Mouse (Mus musculus) forebrain, embryonic 14.5 days (tissue): ENCODE measurements at regions not wholly inside any gene's neighbourhood (a gene's known extent, or its start where the extent isn't known, plus 50 kb on each side); places are given as distances from the start of the nearest gene placed in this dataset.

Experiments
- ATAC-seq: fragments of 200-750 bp; cut with Nextera tagmentation; 2 replicates; pipeline ENCODE4 v1.8.0; 2017; ENCODE audit warnings: mild to moderate bottlenecking, moderate library complexity
- DNase-seq: peaks from one replicate; pipeline ENCODE4 v3.0.0-alpha.2; 2015; ENCODE audit warnings: low spot score
- H3K27ac ChIP-seq: fragments of 300-500 bp; sonication (generic); 2 replicates; pipeline ENCODE4 v1.5.1; 2014; ENCODE audit warnings: low read depth, mild to moderate bottlenecking, control low read depth, low read length, moderate library complexity
- H3K27me3 ChIP-seq: fragments of 300-500 bp; sonication (generic); replicated peaks from 2 replicates; pipeline ENCODE4 v1.6.1; 2014; ENCODE audit warnings: low read length, control low read depth, mixed read lengths; ENCODE audit not compliant: control insufficient read depth, insufficient read depth
- H3K36me3 ChIP-seq: fragments of 300-500 bp; sonication (generic); 2 replicates; pipeline ENCODE4 v1.6.1; 2014; ENCODE audit warnings: low read length, control low read depth; ENCODE audit not compliant: control insufficient read depth, insufficient read depth
- H3K4me1 ChIP-seq: fragments of 300-500 bp; sonication (generic); 2 replicates; pipeline ENCODE4 v1.6.1; 2014; ENCODE audit warnings: antibody characterized with exemption, low read length, control low read depth; ENCODE audit not compliant: control insufficient read depth, insufficient read depth
- H3K4me2 ChIP-seq: fragments of 300-500 bp; sonication (generic); 2 replicates; pipeline ENCODE4 v1.6.1; 2014; ENCODE audit warnings: mild to moderate bottlenecking, control low read depth, low read length
- H3K4me3 ChIP-seq: fragments of 300-500 bp; sonication (generic); 2 replicates; pipeline ENCODE4 v1.5.1; 2014; ENCODE audit warnings: low read depth, low read length, control low read depth
- H3K9ac ChIP-seq: fragments of 300-500 bp; sonication (generic); 2 replicates; pipeline ENCODE4 v1.6.1; 2014; ENCODE audit warnings: mild to moderate bottlenecking, low read length, control low read depth, moderate library complexity
- H3K9me3 ChIP-seq: fragments of 300-500 bp; sonication (generic); replicated peaks from 2 replicates; pipeline ENCODE4 v1.6.1; 2016; ENCODE audit warnings: low read length, control low read depth, mixed read lengths; ENCODE audit not compliant: control insufficient read depth
- WGBS: fragments of 180-500 bp; shearing (Covaris S2); extraction: QIAGEN DNeasy Blood & Tissue Kit; methylation state at CpG from one replicate; pipeline ENCODE4 v1.1.7; 2014; 5-methylcytosine and 5-hydroxymethylcytosine counted together

DNA sequence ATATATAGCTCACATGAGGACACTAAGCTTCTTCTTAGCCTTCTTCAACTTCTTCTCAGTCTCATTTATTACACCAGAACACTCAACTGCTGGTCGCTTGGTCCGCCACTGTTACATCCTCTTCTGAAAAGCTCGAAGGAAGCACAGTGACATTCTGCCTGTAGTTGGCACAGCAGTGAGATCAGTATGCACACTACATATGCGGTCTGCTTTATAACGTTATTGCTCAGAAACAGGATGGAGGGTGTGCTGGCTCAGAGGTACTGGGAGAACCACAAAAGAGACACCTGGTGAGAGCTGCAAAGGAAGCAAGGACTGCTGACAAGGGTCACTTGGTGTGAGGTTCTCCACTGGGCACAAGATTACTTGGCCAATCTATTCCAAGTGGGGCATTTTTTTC lies 179.5 kb downstream of the Ets1 start:
- H3K4me1 ChIP-seq, result no peaks in the 10 kb centered on the region
- no peak overlapping the region for H3K27ac ChIP-seq
- no peak overlapping the region for H3K4me3 ChIP-seq
- H3K4me2 ChIP-seq, result no peak overlapping the region
- H3K9me3 ChIP-seq, result no peaks in the 10 kb centered on the region
- DNase-seq (no peak), ATAC-seq (no peak)
- H3K36me3 ChIP-seq, result no peaks in the 10 kb centered on the region
- WGBS, result 87% methylated on average over 5 of the region's 5 CpGs
- no peaks in the 10 kb centered on the region for H3K27me3 ChIP-seq
- H3K9ac ChIP-seq, result no peak overlapping the region

DNA sequence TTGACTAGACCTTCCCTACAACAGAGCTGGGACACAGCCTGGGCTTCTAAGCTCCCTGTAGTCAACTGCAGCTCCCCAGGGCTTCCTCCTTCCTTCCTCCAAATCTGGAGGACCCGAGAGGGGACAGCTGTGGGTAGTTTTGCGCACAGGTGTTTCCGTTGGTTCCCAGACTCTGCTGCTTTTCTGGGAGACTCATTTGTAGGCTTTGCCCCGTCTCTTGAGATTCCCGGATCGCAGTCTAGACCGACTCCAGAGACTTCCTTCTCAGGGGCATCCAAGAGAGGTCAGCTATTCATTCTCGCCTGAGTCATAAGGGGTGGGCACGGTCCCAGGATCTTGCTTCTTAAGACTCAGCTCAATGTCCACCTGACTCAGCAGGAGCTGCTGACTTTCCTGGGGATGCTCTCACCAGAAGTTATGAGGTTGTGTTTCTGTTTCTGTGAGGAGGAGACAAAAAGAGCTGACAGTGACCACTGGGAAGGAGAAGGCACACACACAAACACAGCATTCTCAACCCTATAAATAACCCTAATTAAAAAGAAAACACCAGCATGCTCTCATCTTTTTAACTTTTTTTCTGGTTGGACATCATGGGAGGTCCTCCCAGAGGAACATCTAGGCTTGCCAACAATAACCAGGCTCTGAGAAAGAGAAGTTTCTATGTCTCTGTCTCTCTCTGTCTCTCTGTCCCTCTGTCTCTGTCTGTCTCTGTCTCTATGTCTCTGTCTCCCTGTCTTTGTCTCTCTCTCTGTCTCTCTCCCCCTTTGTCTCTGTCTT lies 180.8 kb downstream of the Ets1 start:
- no peak for ATAC-seq
- WGBS, result 86% methylated on average over 9 of the region's 9 CpGs

DNA sequence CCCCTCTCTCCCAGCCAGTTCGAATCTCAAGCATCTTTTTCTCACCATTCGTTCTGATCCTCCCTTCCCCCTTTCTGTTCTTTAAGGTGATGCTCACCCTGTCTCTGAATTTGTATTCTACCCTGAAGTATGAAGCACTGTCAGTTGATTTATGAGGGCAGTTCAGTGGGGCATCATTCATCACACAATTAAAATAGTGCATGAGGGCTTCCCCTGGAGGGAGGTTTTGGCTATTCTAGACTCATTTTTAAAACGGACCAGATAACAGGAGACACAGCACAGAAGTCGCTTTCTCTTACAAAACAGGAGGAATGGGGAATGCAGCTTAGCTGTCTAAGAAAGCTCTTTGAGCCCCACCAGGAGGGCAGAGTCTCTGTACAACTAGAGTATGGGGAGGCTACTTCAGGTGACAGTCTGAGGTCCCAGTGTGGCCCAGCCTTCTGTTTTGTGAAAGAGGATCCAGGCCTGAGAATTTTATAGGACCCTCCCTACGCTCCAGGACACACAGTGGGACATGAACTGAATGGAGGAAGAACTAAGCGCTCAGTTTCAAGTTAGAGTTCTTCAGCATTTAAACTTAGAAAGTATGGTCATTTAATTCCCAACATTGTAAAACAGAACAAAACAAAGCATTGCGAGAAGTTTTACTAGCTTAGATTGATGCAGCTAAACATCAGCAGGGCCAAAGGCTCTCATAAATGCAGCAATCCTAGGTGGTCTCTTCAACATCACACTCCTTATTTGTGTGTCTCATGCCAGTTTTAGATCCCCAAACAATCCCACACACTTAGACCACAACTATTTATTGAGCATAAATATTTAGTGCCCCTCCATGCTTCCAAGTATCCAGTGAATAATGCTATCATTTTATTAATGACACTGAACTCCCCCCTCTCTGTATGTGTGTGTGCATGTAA lies 181.7 kb downstream of the Ets1 start:
- no peak overlapping the region for H3K9ac ChIP-seq
- ATAC-seq (no peak), DNase-seq (no peak)
- 70% methylated on average over 7 of the region's 7 CpGs for WGBS
- H3K27ac ChIP-seq, result no peak overlapping the region
- no peaks in the 10 kb centered on the region for H3K4me1 ChIP-seq
- no peaks in the 10 kb centered on the region for H3K9me3 ChIP-seq
- no peak overlapping the region for H3K4me2 ChIP-seq
- no peak overlapping the region for H3K4me3 ChIP-seq
- H3K27me3 ChIP-seq, result no peaks in the 10 kb centered on the region
- no peaks in the 10 kb centered on the region for H3K36me3 ChIP-seq

More for the DNA sequence above, 180.8 kb downstream of the Ets1 start:
- Histone ChIP-seq H3K4me3 (no peak overlapping the region), H3K36me3 (no peaks in the 10 kb centered on the region), H3K27ac (no peak overlapping the region), H3K27me3 (no peaks in the 10 kb centered on the region), H3K9ac (no peak overlapping the region), H3K9me3 (no peaks in the 10 kb centered on the region), H3K4me1 (no peaks in the 10 kb centered on the region), H3K4me2 (no peak overlapping the region)
- DNase-seq, result no peak

DNA sequence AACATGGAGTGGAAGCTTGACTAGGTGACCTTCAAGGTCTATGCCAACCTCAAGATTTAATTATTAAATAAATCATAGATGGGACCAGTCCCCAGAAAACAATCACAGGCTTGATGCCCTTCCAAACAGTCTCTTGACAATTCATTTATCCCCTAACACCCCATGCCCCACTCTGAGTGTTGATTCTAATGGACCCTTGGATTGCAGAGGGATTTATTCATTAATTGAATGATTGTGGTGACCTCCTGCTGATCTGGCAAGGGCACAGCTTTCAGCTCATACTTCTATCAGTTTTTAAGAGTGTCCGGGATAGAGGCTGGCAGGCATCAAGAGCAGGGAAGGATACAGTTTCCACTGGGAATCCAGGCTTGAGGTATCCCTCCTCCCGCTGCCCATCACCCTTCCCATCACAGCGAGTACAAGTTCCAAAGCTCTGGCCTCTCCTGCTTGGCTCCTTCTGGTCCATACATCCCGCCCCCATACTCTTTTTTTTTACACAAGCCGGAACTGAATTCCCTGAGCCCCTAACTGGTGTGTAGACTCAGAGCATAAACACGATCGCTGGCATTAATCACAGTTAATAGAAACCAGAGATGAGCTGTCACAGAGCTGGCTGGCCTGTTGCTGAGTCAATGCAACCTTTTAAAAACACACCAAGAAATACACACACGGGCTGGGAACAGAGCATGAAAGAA lies 187.6 kb downstream of the Ets1 start:
- no peak overlapping the region for H3K4me2 ChIP-seq
- H3K9ac ChIP-seq, result no peak overlapping the region
- peaks cover 2% of the 10 kb centered on the region; the same call in 1 of the 2 replicates for H3K4me1 ChIP-seq
- DNase-seq (peak; percentile 35), ATAC-seq (no peak)
- no peak overlapping the region for H3K4me3 ChIP-seq
- WGBS, result 34% methylated on average over 8 of the region's 8 CpGs
- H3K36me3 ChIP-seq, result no peaks in the 10 kb centered on the region
- H3K27ac ChIP-seq, result no peak overlapping the region
- H3K9me3 ChIP-seq, result no peaks in the 10 kb centered on the region
- H3K27me3 ChIP-seq, result no peaks in the 10 kb centered on the region

DNA sequence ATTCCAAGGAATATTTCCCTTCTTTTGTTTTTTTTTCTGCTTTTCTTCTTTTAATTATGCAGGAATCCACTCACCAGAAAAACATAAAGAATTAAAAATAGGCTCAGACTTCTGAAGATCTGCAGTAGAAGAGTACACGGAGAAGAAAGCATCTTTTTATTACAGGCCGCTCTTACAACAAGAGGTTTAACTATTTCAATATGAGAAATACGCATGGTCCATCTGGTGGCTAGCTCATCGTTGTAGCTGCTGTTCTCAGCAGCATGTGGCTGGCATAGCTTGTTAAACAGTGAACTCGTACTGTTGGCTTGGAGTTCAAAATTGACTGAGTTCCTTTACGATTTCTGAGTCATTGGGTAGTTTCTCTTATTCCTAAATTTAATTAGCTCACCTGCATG lies 188.1 kb downstream of the Ets1 start:
- peak; percentile 16 for DNase-seq
- Histone ChIP-seq H3K9me3 (no peaks in the 10 kb centered on the region), H3K4me3 (no peak overlapping the region), H3K27me3 (no peaks in the 10 kb centered on the region), H3K4me1 (peaks cover 2% of the 10 kb centered on the region; the same call in 1 of the 2 replicates), H3K27ac (no peak overlapping the region), H3K4me2 (no peak overlapping the region), H3K36me3 (no peaks in the 10 kb centered on the region), H3K9ac (no peak overlapping the region)
- WGBS, result 45% methylated on average over 6 of the region's 6 CpGs
- no peak for ATAC-seq

DNA sequence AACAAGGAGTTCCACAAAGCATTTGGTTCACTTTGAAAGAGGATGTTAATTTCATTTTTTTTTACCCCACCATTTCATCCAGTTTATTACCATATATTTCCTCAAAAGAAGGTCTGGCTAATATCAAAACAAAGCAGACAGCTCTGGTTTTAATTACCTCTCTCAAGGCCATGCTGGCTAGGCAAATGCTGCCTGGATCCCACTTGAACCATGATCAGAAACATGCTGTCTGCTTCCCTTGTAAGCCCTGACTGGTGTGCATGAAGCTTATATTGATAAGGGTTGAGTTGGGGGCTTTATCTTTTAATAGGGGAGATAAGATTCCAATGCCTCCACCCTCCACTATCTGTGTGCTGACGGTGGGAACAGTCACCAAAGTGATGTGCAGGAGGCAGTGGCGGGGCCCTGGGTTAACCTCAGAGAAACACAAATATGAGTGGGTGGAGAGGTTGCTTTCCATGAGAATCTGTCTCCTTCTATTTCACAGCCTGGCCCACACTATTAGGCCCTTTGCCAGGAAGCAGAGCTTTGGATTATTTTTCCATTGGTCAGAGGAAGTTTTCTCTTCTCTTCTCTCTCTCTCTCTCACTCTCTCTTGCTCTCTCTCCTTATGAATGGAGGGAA lies 194.4 kb downstream of the Ets1 start:
- no peaks in the 10 kb centered on the region for H3K4me1 ChIP-seq
- no peaks in the 10 kb centered on the region for H3K9me3 ChIP-seq
- no peak for DNase-seq
- H3K4me2 ChIP-seq, result no peak overlapping the region
- H3K4me3 ChIP-seq, result no peak overlapping the region
- H3K27me3 ChIP-seq, result no peaks in the 10 kb centered on the region
- no peak overlapping the region for H3K9ac ChIP-seq
- H3K27ac ChIP-seq, result no peak overlapping the region
- no peak for ATAC-seq
- whole genome bisulfite sequencing, result 78% methylated on average over 2 of the region's 2 CpGs
- H3K36me3 ChIP-seq, result no peaks in the 10 kb centered on the region

DNA sequence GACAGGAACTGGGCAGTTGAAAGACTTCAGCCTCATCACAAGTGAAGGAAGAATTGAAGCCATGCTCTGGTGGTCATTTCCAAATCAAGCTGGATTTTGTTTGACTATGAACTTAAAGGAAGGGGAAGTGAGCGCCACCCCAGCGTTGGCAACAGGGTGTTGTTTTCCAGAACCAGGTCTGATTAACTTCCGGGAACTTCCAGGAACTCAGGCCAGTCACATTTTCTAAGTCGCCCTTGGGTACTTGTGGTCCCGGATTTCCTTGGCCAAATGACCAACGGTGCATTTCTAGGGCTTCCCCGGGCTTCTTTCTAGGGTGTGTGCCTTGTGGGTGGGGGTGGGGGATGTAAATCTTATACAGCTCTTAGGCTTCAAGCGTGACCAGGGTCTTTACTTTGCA lies 197.4 kb downstream of the Ets1 start:
- Histone ChIP-seq H3K27me3 (no peaks in the 10 kb centered on the region), H3K9ac (no peak overlapping the region), H3K4me3 (no peak overlapping the region), H3K36me3 (no peaks in the 10 kb centered on the region), H3K4me1 (no peaks in the 10 kb centered on the region), H3K9me3 (no peaks in the 10 kb centered on the region), H3K27ac (no peak overlapping the region), H3K4me2 (no peak overlapping the region)
- WGBS, result 89% methylated on average over 8 of the region's 8 CpGs
- DNase-seq (no peak), ATAC-seq (no peak)

DNA sequence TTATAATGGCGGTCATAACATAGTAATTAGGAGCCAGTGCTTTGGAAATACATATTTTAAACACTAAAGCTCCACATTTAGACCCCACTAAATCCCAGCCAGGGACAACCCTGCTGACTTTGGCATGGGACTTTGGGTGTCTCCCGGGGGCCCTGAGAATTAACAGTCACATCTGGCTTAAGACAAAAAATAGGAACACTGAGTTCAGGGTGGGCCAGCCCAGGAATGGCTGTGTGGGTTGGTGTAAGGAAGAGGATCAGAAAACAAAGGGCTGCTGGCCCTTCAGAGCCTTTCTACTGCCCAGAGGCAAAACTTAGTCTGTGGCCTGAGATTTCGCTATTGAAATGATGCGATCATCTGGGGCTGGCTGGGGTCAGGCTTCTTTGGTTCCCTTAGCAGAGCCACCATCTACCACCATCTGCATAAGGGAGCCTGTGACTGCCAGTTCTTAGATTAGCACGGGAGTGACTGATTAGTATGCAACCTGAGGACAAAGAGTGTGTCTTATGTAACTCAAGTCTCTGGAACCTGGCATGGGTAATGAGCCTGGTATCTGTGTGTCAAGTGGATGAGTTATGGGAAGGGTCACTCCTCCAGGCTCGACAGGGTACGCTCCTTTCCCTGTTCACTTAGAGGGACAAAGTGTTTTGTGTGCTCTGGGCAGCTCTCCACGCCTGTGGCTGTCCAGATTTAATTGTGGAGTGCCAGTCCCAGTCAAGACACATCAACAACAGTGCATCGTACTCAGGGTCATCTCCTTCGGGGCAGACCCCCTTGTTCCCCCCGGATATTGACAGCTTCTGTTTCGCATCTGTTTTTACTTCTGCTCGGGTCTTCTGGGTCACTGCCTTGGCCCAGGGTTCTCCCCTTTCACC lies 199.0 kb downstream of the Ets1 start:
- DNase-seq (no peak), ATAC-seq (no peak)
- Histone ChIP-seq H3K4me3 (no peak overlapping the region), H3K4me1 (no peaks in the 10 kb centered on the region), H3K27me3 (no peaks in the 10 kb centered on the region), H3K27ac (no peak overlapping the region), H3K4me2 (no peak overlapping the region), H3K36me3 (no peaks in the 10 kb centered on the region), H3K9ac (no peak overlapping the region), H3K9me3 (no peaks in the 10 kb centered on the region)
- WGBS, result 70% methylated on average over 13 of the region's 13 CpGs
